Mouse (Mus musculus) bone marrow macrophage, adult 2 months (primary cell): Measurements from ENCODE around the gene Olfr622.

ENCODE experiments used
- CTCF ChIP-seq: IDR thresholded peaks from 2 replicates; pipeline ENCODE4 v1.5.1; 2012; ENCODE audit warnings: low read depth, mild to moderate bottlenecking, low read length, moderate library complexity
- POLR2A ChIP-seq: IDR thresholded peaks from 2 replicates; pipeline ENCODE4 v1.6.1; 2012; ENCODE audit warnings: mild to moderate bottlenecking, low read depth, low read length, borderline replicate concordance

GRCm38 (mm10) chr7:103612434-103612833, 30.1 kb downstream of the Olfr622 start, which contains the start of gene Olfr620:
- TF ChIP-seq POLR2A (no peak), CTCF (no peak)
